ENCODE assay signal across 9 mouse cellular contexts in the genomic region with DNA sequence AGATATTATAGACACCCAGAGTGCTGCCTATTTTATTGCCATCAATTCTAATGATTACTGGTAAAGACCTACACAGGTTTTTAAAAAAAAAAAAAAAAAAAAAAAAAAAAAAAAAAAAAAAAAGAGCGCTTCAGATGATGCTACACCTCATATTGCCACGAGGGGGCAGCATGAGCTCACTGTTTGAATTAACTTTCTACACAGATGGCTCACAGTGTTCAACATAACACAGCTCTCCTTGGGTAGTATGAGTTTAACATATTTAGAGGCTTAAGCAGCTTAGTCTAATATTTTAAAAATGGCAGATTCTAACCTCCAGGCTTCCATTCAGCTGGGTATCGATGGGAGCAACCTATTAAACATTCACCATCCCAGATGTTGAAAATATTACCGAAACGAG. TPM values are rescaled to one million over a fixed set of nuclear protein-coding genes. Genes with fewer than 3 reads are reported as not detected.
DNase-seq lines count a peak whose midpoint lies in the region; ATAC-seq and TF ChIP-seq lines count a peak whose summit lies in the region.
"Had no signal": no experiment of that assay in that cellular context is flagged by ENCODE, and none has a peak within 500 bp of the region (broad histone marks: within the 10 kb centered on the region; RNA-seq: fewer than 3 reads in every experiment).

No protein-coding gene starts in this region.

- H3K27me3 ChIP-seq in hindbrain, embryonic 11.5 days (ENCODE audit: control insufficient read depth, insufficient read depth, low read length), result no peaks in the 10 kb centered on the region
- no peaks in the 10 kb centered on the region for H3K27me3 ChIP-seq in hindbrain, embryonic 10.5 days (ENCODE audit: insufficient read depth, poor library complexity, severe bottlenecking)
- H3K27me3 ChIP-seq in ES-Bruce4 (ENCODE audit: control insufficient read depth, insufficient read depth, low read length, poor library complexity, severe bottlenecking), result no peaks in the 10 kb centered on the region
- no peaks in the 10 kb centered on the region for H3K27me3 ChIP-seq in forebrain, embryonic 14.5 days (replicated peaks; ENCODE audit: control insufficient read depth, insufficient read depth, low read length)
- H3K27me3 ChIP-seq in midbrain, embryonic 13.5 days, result no peaks in the 10 kb centered on the region

- intact Hi-C loops in left cerebral cortex, adult 2 months (cut with DNase I), result loop anchor here (5.0 kb wide), 1 partner anchor 420 kb away; no protein-coding TSS in a partner anchor

- ATAC-seq in hindbrain, embryonic 11.5 days (ENCODE audit: low FRiP score), result 0 out of 2 replicates have a peak, but pooled peaks have one; percentile 48
- ATAC-seq in forebrain, embryonic 14.5 days, result peak; percentile 82
- ATAC-seq in midbrain, embryonic 13.5 days, result peak; percentile 59; the same call in 1 of the 2 replicates
- ATAC-seq in monocyte, adult 5-6 weeks (replicated peaks; ENCODE audit: insufficient number of reproducible peaks, low FRiP score, low TSS enrichment, poor library complexity, severe bottlenecking), result no peak

- H3K9me3 ChIP-seq in hindbrain, embryonic 11.5 days (ENCODE audit: control insufficient read depth, low read length), result no peaks in the 10 kb centered on the region
- no peaks in the 10 kb centered on the region for H3K9me3 ChIP-seq in hindbrain, embryonic 10.5 days
- no peaks in the 10 kb centered on the region for H3K9me3 ChIP-seq in ES-Bruce4 (replicated peaks; ENCODE audit: control insufficient read depth, insufficient read depth, low read length, poor library complexity, severe bottlenecking)
- no peaks in the 10 kb centered on the region for H3K9me3 ChIP-seq in forebrain, embryonic 14.5 days (replicated peaks; ENCODE audit: control insufficient read depth, low read length)
- no peaks in the 10 kb centered on the region for H3K9me3 ChIP-seq in midbrain, embryonic 13.5 days

- no peak overlapping the region for H3K9ac ChIP-seq in hindbrain, embryonic 11.5 days (ENCODE audit: low read depth, low read length)
- no peak overlapping the region for H3K9ac ChIP-seq in ES-Bruce4 (ENCODE audit: low read depth, poor library complexity, severe bottlenecking)
- H3K9ac ChIP-seq in forebrain, embryonic 14.5 days (ENCODE audit: low read length), result no peak overlapping the region
- no peak overlapping the region for H3K9ac ChIP-seq in midbrain, embryonic 13.5 days (replicated peaks)

- TF ChIP-seq CTCF in ES-Bruce4 (IDR thresholded peaks at IDR 0.05; ENCODE audit: low read depth, low read length), result peak; percentile 5
- peak; percentile 78 for TF ChIP-seq CTCF in left cerebral cortex, adult 2 months (IDR thresholded peaks at IDR 0.05)

- H3K36me3 ChIP-seq in hindbrain, embryonic 11.5 days (ENCODE audit: control insufficient read depth, insufficient read depth, low read length), result no peaks in the 10 kb centered on the region
- H3K36me3 ChIP-seq in hindbrain, embryonic 10.5 days, result no peaks in the 10 kb centered on the region
- H3K36me3 ChIP-seq in ES-Bruce4 (ENCODE audit: control insufficient read depth, insufficient read depth, low read length, poor library complexity, severe bottlenecking), result no peaks in the 10 kb centered on the region
- no peaks in the 10 kb centered on the region for H3K36me3 ChIP-seq in forebrain, embryonic 14.5 days (ENCODE audit: control insufficient read depth, insufficient read depth, low read length)
- no peaks in the 10 kb centered on the region for H3K36me3 ChIP-seq in midbrain, embryonic 13.5 days

- DNase-seq in hindbrain, embryonic 11.5 days (ENCODE audit: low spot score), result peak; percentile 63
- DNase-seq in hindbrain, embryonic 10.5 days (ENCODE audit: low spot score), result no peak
- DNase-seq in c-Kit-negative CD71-positive TER-119-positive erythroid progenitor cells, embryonic 14.5 days (ENCODE audit: low read depth, low spot score), result peak; percentile 5
- peak; percentile 87 for DNase-seq in forebrain, embryonic 14.5 days (ENCODE audit: low spot score)
- peak in 1 of 2 experiments; percentile 41 for DNase-seq in left cerebral cortex, adult 2 months (ENCODE audit: extremely low spot score in 1 of 2, low spot score in 2 of 2)

- H3K27ac ChIP-seq in hindbrain, embryonic 11.5 days (ENCODE audit: low read depth, low read length), result no peak overlapping the region
- H3K27ac ChIP-seq in hindbrain, embryonic 10.5 days, result no peak overlapping the region
- no peak overlapping the region for H3K27ac ChIP-seq in ES-Bruce4 (ENCODE audit: insufficient read depth, low read length)
- no peak overlapping the region for H3K27ac ChIP-seq in forebrain, embryonic 14.5 days (ENCODE audit: low read depth, low read length)
- peak overlapping the region; percentile 78; the same call in 1 of the 2 replicates for H3K27ac ChIP-seq in left cerebral cortex, adult 2 months
- no peak overlapping the region for H3K27ac ChIP-seq in midbrain, embryonic 13.5 days

- 45% methylated on average over 5 of the region's 5 CpGs for WGBS in hindbrain, embryonic 11.5 days
- 51% methylated on average over 5 of the region's 5 CpGs for WGBS in hindbrain, embryonic 10.5 days
- WGBS in forebrain, embryonic 14.5 days, result 51% methylated on average over 5 of the region's 5 CpGs
- 46% methylated on average over 5 of the region's 5 CpGs for WGBS in midbrain, embryonic 13.5 days

- no peak overlapping the region for H3K4me3 ChIP-seq in hindbrain, embryonic 11.5 days (ENCODE audit: low read depth, low read length)
- H3K4me3 ChIP-seq in hindbrain, embryonic 10.5 days, result no peak overlapping the region
- H3K4me3 ChIP-seq in ES-Bruce4 (ENCODE audit: low read depth, low read length), result no peak overlapping the region
- H3K4me3 ChIP-seq in forebrain, embryonic 14.5 days (ENCODE audit: low read depth, low read length), result no peak overlapping the region
- H3K4me3 ChIP-seq in left cerebral cortex, adult 2 months, result no peak overlapping the region
- H3K4me3 ChIP-seq in midbrain, embryonic 13.5 days (replicated peaks), result no peak overlapping the region
- H3K4me3 ChIP-seq: myocyte had no signal

- no peaks in the 10 kb centered on the region for H3K4me1 ChIP-seq in hindbrain, embryonic 11.5 days (replicated peaks; ENCODE audit: control insufficient read depth, insufficient read depth, low read length)
- peaks cover 9% of the 10 kb centered on the region; the same call in 1 of the 2 replicates for H3K4me1 ChIP-seq in hindbrain, embryonic 10.5 days (replicated peaks)
- H3K4me1 ChIP-seq in ES-Bruce4 (ENCODE audit: control insufficient read depth, insufficient read depth, low read length), result no peaks in the 10 kb centered on the region
- no peaks in the 10 kb centered on the region for H3K4me1 ChIP-seq in forebrain, embryonic 14.5 days (ENCODE audit: control insufficient read depth, insufficient read depth, low read length)
- peaks cover 13% of the 10 kb centered on the region; the same call in 1 of the 2 replicates for H3K4me1 ChIP-seq in midbrain, embryonic 13.5 days (replicated peaks)

- TF ChIP-seq POLR2A in ES-Bruce4 (IDR thresholded peaks at IDR 0.05; ENCODE audit: insufficient read depth, low read length), result no peak

- no peak for TF ChIP-seq EP300 in ES-Bruce4 (IDR thresholded peaks at IDR 0.05; ENCODE audit: insufficient read depth, low read depth, low read length)

- H3K4me2 ChIP-seq in hindbrain, embryonic 11.5 days (replicated peaks; ENCODE audit: low read depth, low read length), result no peak overlapping the region
- H3K4me2 ChIP-seq in forebrain, embryonic 14.5 days (ENCODE audit: low read length), result no peak overlapping the region
- H3K4me2 ChIP-seq in midbrain, embryonic 13.5 days (replicated peaks), result peak overlapping the region; percentile 2; the same call in 1 of the 2 replicates

RNA-seq across cellular contexts. Expression of gene Sel1l, which starts 28.7 kb away (rescaled TPM):
- 76.3 and 82.7 TPM in 2 replicates for polyA plus RNA-seq in hindbrain, embryonic 11.5 days (2014; fragmentation: Nextera tagmentation; extraction: Ambion mirVana)
- 61.3 and 74.9 TPM in 2 replicates for polyA plus RNA-seq in hindbrain, embryonic 10.5 days (2016; fragmentation: Nextera tagmentation; extraction: Ambion mirVana)
- 42.5 and 44.3 TPM in 2 replicates for polyA plus RNA-seq in ES-Bruce4 (2011; ENCODE audit: insufficient read depth, insufficient read length, low read depth, missing spikeins)
- polyA plus RNA-seq in forebrain, embryonic 14.5 days (2014; fragmentation: Nextera tagmentation; extraction: Ambion mirVana), result 58.1 and 84.8 TPM in 2 replicates
- 100 to 1,000 TPM; 158 to 172 TPM for total RNA-seq in left cerebral cortex, adult 2 months (2021)
- polyA plus RNA-seq in midbrain, embryonic 13.5 days (2015; fragmentation: Nextera tagmentation; extraction: Ambion mirVana), result 102 and 105 TPM in 2 replicates
- total RNA-seq in monocyte, adult 5-6 weeks (2017), result 76.7 to 111 TPM (median 97.7 TPM) in 3 replicates
